Mouse (Mus musculus): Measurements from ENCODE around the gene Gchfr. TPM values are rescaled to one million over a fixed set of nuclear protein-coding genes. Genes with fewer than 3 reads are reported as not detected.

The Gchfr gene
- polyA plus RNA-seq, 1 experiment from 2014 or later: 263 TPM

DNA sequence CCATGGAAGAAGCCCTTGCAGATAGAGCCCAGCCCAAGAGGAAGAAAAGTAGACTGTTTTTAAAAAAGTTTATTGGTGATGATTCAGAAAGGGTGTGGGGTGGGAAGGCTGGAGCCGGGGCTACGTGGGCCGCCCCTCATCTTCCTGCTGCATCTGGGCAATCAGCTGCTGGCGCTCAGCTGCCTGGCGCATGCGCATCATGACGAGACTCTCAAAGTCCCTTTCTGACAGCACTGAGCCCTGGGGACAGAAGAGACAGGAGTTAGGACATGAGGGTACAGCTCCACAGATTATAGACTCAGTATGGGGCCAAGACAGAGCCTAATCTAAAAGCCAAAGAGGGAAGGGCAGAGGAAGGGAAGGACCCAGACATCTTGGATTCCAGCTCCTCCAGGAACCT lies 4.9 kb downstream of the Gchfr start:
- Histone ChIP-seq H3K27ac (ENCODE audit: low read depth) (no peak overlapping the region), H3K36me3 (replicated peaks; ENCODE audit: insufficient read depth, low read length) (peaks cover 9% of the 10 kb centered on the region), H3K4me2 (ENCODE audit: low read depth, low read length) (no peak overlapping the region), H3K27me3 (ENCODE audit: insufficient read depth, low read length) (no peaks in the 10 kb centered on the region), H3K4me3 (ENCODE audit: low read depth, low read length) (no peak overlapping the region), H3K4me1 (ENCODE audit: insufficient read depth) (peaks cover 36% of the 10 kb centered on the region), H3K9ac (replicated peaks) (no peak overlapping the region), H3K9me3 (ENCODE audit: low read length) (no peaks in the 10 kb centered on the region)
- 74% methylated on average over 7 of the region's 7 CpGs for WGBS (ENCODE audit: insufficient replicate concordance)
- TF ChIP-seq CTCF (IDR thresholded peaks at IDR 0.05; ENCODE audit: low read depth) (no peak), EP300 (IDR thresholded peaks at IDR 0.05; ENCODE audit: low read depth) (no peak)
- ATAC-seq (no peak), DNase-seq (no peak)

DNA sequence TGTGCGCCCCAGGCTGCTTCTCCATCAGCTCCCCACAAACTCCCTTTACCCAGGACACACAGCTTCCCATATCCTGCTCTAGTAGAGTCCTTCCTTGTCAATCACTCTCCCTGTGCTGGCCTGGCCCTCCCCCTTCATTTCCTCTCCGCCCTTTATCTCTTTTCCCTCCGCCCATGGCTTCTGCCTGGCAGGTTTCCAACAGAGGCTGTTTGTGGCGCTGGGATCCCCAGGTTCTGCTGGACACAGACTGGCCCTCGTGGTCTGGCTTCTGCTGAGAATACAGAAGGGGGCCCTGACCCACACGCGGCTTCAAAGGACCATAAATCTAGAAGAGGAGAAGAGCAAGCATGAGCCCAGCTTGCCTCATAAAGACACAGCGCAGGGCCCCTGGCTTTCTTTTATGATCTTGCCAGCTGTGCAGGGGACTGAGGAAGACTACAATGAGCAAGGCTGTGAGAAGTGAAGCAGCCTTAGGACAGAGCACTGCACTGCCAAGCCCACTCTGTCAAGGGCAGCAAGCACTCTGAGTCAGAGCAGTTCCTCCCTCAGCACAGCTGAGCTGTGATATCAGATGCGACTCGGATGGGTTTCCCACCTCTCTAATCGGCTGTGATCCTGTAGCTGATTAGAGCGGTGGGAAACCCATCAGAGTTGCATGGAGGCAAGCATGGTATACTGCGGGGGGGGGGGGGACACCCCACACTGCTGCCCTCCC lies 5.4 kb downstream of the Gchfr start:
- no peak for TF ChIP-seq CTCF (IDR thresholded peaks at IDR 0.05; ENCODE audit: low read depth)
- peak; percentile 45; the same call in 1 of the 2 replicates for TF ChIP-seq EP300 (IDR thresholded peaks at IDR 0.05; ENCODE audit: low read depth)
- Histone ChIP-seq H3K4me2 (ENCODE audit: low read depth, low read length) (peak overlapping the region; percentile 41), H3K27ac (ENCODE audit: low read depth) (no peak overlapping the region), H3K4me1 (ENCODE audit: insufficient read depth) (peaks cover 31% of the 10 kb centered on the region), H3K27me3 (ENCODE audit: insufficient read depth, low read length) (no peaks in the 10 kb centered on the region), H3K9me3 (ENCODE audit: low read length) (no peaks in the 10 kb centered on the region), H3K9ac (replicated peaks) (no peak overlapping the region), H3K4me3 (ENCODE audit: low read depth, low read length) (no peak overlapping the region), H3K36me3 (replicated peaks; ENCODE audit: insufficient read depth, low read length) (peaks cover 9% of the 10 kb centered on the region)
- DNase-seq (peak; percentile 83), ATAC-seq (peak; percentile 67)
- 17% methylated on average over 13 of the region's 13 CpGs for WGBS (ENCODE audit: insufficient replicate concordance)

DNA sequence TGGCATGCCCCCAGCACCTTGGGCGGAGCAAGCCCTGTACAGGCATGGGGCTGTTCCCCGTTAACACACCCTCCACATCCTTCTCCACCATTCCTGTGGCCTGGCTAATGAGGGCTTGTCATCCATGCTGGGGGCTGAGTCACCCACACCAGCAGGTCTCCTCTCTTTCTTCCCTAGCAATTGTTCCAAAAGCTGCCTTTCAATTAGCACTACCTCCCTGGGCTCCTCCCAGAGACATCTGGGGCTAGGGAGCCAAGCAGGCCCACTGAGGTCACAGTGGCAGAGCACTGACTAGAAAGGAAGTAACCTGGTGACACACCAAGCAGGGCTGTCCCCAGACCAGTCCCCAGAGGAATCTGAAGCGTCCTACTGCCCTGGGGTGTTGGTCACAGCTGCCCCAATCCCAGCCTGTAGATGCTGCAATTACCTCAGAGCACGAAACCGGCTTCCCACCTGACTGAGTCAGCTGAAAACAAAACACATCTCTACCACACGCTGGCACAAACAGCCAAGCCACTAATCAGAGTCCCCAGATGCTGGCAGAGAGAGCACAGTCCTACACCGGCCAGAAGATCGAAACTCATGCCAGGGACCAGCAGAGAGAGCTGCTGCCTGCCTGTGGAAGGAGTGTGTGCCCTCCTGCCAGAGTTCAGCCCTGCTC lies 6.5 kb downstream of the Gchfr start, which contains the start of gene Gm14137:
Gene Gm14137, plus strand, starts transcription at position 519 of the 661 bp plus-strand sequence.
- Histone ChIP-seq H3K4me1 (ENCODE audit: insufficient read depth) (peaks cover 31% of the 10 kb centered on the region), H3K36me3 (replicated peaks; ENCODE audit: insufficient read depth, low read length) (peaks cover 12% of the 10 kb centered on the region), H3K27ac (ENCODE audit: low read depth) (no peak within 1 kb of the TSS), H3K27me3 (ENCODE audit: insufficient read depth, low read length) (no peaks in the 10 kb centered on the region), H3K9ac (replicated peaks) (no peak within 1 kb of the TSS), H3K4me3 (ENCODE audit: low read depth, low read length) (no peak within 1 kb of the TSS), H3K9me3 (ENCODE audit: low read length) (no peaks in the 10 kb centered on the region), H3K4me2 (ENCODE audit: low read depth, low read length) (peak within 1 kb of the TSS; percentile 41)
- no peak for ATAC-seq
- WGBS (ENCODE audit: insufficient replicate concordance): 62% methylated on average over 8 of the region's 8 CpGs
- DNase-seq: no peak
- no peak for TF ChIP-seq CTCF (IDR thresholded peaks at IDR 0.05; ENCODE audit: low read depth)
- TF ChIP-seq EP300 (IDR thresholded peaks at IDR 0.05; ENCODE audit: low read depth): no peak

DNA sequence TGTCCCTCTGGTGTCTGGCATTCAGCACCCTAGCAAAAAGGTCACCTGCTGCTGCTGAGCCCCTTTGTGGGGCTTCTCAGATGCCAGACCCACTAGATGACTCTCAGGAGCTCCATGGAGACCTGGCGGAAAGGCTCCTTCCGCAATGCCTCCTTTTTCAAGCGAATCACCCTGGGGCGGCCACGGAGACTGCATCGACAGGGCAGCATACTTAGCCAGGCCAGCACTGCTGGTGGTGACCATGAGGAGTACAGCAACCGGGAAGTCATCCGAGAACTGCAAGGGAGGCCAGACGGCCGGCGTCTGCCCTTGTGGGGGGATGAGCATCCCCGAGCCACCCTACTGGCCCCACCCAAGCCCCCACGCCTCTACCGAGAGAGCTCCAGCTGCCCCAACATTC lies 7.3 kb downstream of the Gchfr start:
- Histone ChIP-seq H3K9ac (replicated peaks) (no peak overlapping the region), H3K4me2 (ENCODE audit: low read depth, low read length) (no peak overlapping the region), H3K27ac (ENCODE audit: low read depth) (no peak overlapping the region), H3K4me1 (ENCODE audit: insufficient read depth) (peaks cover 31% of the 10 kb centered on the region), H3K36me3 (replicated peaks; ENCODE audit: insufficient read depth, low read length) (peaks cover 12% of the 10 kb centered on the region), H3K9me3 (ENCODE audit: low read length) (no peaks in the 10 kb centered on the region), H3K27me3 (ENCODE audit: insufficient read depth, low read length) (no peaks in the 10 kb centered on the region), H3K4me3 (ENCODE audit: low read depth, low read length) (no peak overlapping the region)
- 88% methylated on average over 14 of the region's 14 CpGs for WGBS (ENCODE audit: insufficient replicate concordance)
- DNase-seq (no peak), ATAC-seq (no peak)
- no peak for TF ChIP-seq EP300 (IDR thresholded peaks at IDR 0.05; ENCODE audit: low read depth)
- TF ChIP-seq CTCF (IDR thresholded peaks at IDR 0.05; ENCODE audit: low read depth): no peak

DNA sequence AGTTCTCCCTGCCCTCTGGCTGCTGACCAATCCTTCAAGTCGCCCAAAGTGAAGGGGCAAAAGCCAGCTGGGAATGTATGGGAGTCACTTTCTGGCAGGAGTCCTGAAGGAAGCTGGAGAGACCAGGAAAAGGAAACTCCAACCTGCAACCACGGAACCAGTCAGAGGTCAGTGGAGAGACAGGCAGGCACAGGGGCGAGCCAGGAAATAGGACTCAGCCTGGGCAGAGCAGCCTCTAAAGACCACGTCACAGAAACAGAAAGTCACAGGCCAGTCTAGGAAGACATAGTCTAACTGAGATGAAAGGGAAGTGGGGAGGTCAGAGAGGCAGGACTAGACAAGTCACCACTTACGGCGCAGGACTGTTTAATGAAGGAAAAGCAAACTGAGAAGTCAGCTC lies 8.0 kb downstream of the Gchfr start:
- no peak overlapping the region for H3K27ac ChIP-seq (ENCODE audit: low read depth)
- H3K4me2 ChIP-seq (ENCODE audit: low read depth, low read length): no peak overlapping the region
- no peak for DNase-seq
- no peak for ATAC-seq
- WGBS (ENCODE audit: insufficient replicate concordance): 50% methylated on average over 6 of the region's 6 CpGs
- H3K9ac ChIP-seq (replicated peaks): no peak overlapping the region
- H3K9me3 ChIP-seq (ENCODE audit: low read length): no peaks in the 10 kb centered on the region
- H3K27me3 ChIP-seq (ENCODE audit: insufficient read depth, low read length): no peaks in the 10 kb centered on the region
- H3K4me3 ChIP-seq (ENCODE audit: low read depth, low read length): no peak overlapping the region
- peaks cover 14% of the 10 kb centered on the region for H3K36me3 ChIP-seq (replicated peaks; ENCODE audit: insufficient read depth, low read length)
- TF ChIP-seq EP300 (IDR thresholded peaks at IDR 0.05; ENCODE audit: low read depth) (no peak), CTCF (IDR thresholded peaks at IDR 0.05; ENCODE audit: low read depth) (no peak)
- H3K4me1 ChIP-seq (ENCODE audit: insufficient read depth): peaks cover 31% of the 10 kb centered on the region

DNA sequence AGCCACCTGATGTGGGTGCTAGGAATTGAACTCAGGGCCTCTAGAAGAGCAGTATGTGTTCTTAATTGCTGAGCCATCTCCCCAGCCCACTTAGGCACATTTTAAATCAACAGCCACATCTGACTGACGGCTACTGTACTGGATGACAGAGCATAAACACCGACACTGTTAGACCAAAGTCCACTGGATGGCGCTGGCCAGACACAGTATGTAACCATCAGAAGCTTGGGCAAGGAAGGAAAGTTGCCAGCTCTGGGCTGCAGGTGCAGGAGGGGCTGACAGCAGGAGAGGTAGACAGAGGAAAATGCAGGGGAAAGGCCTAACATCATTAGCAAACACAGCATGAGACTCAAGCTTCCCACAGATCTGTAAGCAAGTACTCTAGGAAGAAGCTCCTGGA lies 9.2 kb downstream of the Gchfr start:
- H3K4me3 ChIP-seq (ENCODE audit: low read depth, low read length): no peak overlapping the region

More for the DNA sequence above, 9.2 kb downstream of the Gchfr start:
- H3K27me3 ChIP-seq (ENCODE audit: insufficient read depth, low read length): no peaks in the 10 kb centered on the region
- H3K27ac ChIP-seq (ENCODE audit: low read depth): no peak overlapping the region
- WGBS (ENCODE audit: insufficient replicate concordance): 58% methylated on average over 3 of the region's 3 CpGs
- no peak overlapping the region for H3K9ac ChIP-seq (replicated peaks)
- H3K4me2 ChIP-seq (ENCODE audit: low read depth, low read length): no peak overlapping the region
- ATAC-seq (no peak), DNase-seq (no peak)
- H3K4me1 ChIP-seq (ENCODE audit: insufficient read depth): peaks cover 27% of the 10 kb centered on the region
- peaks cover 13% of the 10 kb centered on the region for H3K36me3 ChIP-seq (replicated peaks; ENCODE audit: insufficient read depth, low read length)
- TF ChIP-seq EP300 (IDR thresholded peaks at IDR 0.05; ENCODE audit: low read depth) (no peak), CTCF (IDR thresholded peaks at IDR 0.05; ENCODE audit: low read depth) (peak; percentile 19; the same call in 1 of the 2 replicates)
- no peaks in the 10 kb centered on the region for H3K9me3 ChIP-seq (ENCODE audit: low read length)
